In genomic region chr5:144965639-144966351, GRCm38 (mm10) we compare ENCODE assay signal across 8 mouse cellular contexts. TPM values are rescaled to one million over a fixed set of nuclear protein-coding genes. Genes with fewer than 3 reads are reported as not detected.
DNase-seq lines count a peak whose midpoint lies in the region; ATAC-seq lines count a peak whose summit lies in the region.

Gene Smurf1, minus strand, starts transcription at chr5:144965847.

- peaks cover 24% of the 10 kb centered on the region for H3K4me1 ChIP-seq in erythroblast, embryonic 14.5 days (ENCODE audit: control insufficient read depth)
- H3K4me1 ChIP-seq in limb, embryonic 12.5 days (replicated peaks) = peaks cover 35% of the 10 kb centered on the region
- peaks cover 23% of the 10 kb centered on the region for H3K4me1 ChIP-seq in midbrain, embryonic 14.5 days (ENCODE audit: control insufficient read depth, insufficient read depth, low read length)

- peak within 1 kb of the TSS; percentile 96 for H3K27ac ChIP-seq in limb, embryonic 12.5 days
- H3K27ac ChIP-seq in midbrain, embryonic 14.5 days (replicated peaks; ENCODE audit: low read depth, low read length) = peak within 1 kb of the TSS; percentile 89

- no peaks in the 10 kb centered on the region for H3K36me3 ChIP-seq in erythroblast, embryonic 14.5 days (ENCODE audit: control insufficient read depth)
- H3K36me3 ChIP-seq in limb, embryonic 12.5 days = no peaks in the 10 kb centered on the region
- no peaks in the 10 kb centered on the region for H3K36me3 ChIP-seq in midbrain, embryonic 14.5 days (ENCODE audit: control insufficient read depth, insufficient read depth, low read length)

- H3K27me3 ChIP-seq in erythroblast, embryonic 14.5 days (ENCODE audit: control insufficient read depth) = peaks cover 39% of the 10 kb centered on the region
- H3K27me3 ChIP-seq in limb, embryonic 12.5 days = peaks cover 5% of the 10 kb centered on the region; the same call in 1 of the 2 replicates
- H3K27me3 ChIP-seq in midbrain, embryonic 14.5 days (ENCODE audit: control insufficient read depth, insufficient read depth, low read length) = no peaks in the 10 kb centered on the region

- H3K4me2 ChIP-seq in limb, embryonic 12.5 days = peak within 1 kb of the TSS; percentile 61
- peak within 1 kb of the TSS; percentile 71 for H3K4me2 ChIP-seq in midbrain, embryonic 14.5 days (ENCODE audit: low read length)

- no peak for ATAC-seq in erythroblast, adult 5-6 weeks (replicated peaks; ENCODE audit: low FRiP score, poor library complexity, severe bottlenecking)
- peak; percentile 71 for ATAC-seq in limb, embryonic 12.5 days (ENCODE audit: insufficient number of reproducible peaks, insufficient read depth, low FRiP score, low TSS enrichment, low read depth)
- ATAC-seq in midbrain, embryonic 14.5 days (ENCODE audit: low FRiP score, low TSS enrichment) = peak; percentile 79

- no peaks in the 10 kb centered on the region for H3K9me3 ChIP-seq in erythroblast, embryonic 14.5 days (ENCODE audit: control insufficient read depth, low read length)
- H3K9me3 ChIP-seq in limb, embryonic 12.5 days = no peaks in the 10 kb centered on the region
- H3K9me3 ChIP-seq in midbrain, embryonic 14.5 days (ENCODE audit: control insufficient read depth, low read length) = no peaks in the 10 kb centered on the region

- WGBS in limb, embryonic 12.5 days = under 1% methylated on average over 83 of the region's 89 CpGs
- under 1% methylated on average over 86 of the region's 89 CpGs for WGBS in midbrain, embryonic 14.5 days

- peak within 1 kb of the TSS; percentile 90 for H3K9ac ChIP-seq in limb, embryonic 12.5 days (replicated peaks)
- peak within 1 kb of the TSS; percentile 92 for H3K9ac ChIP-seq in midbrain, embryonic 14.5 days (replicated peaks; ENCODE audit: low read length)

- peak; percentile 92 for DNase-seq in embryo, embryonic 9.5 days (ENCODE audit: extremely low spot score)
- peak; percentile 85 to 90 for DNase-seq in heart, adult 18-20 months
- peak; percentile 81 for DNase-seq in kidney, adult 18-20 months
- DNase-seq in midbrain, embryonic 14.5 days = peak; percentile 99
- peak; percentile 44 for DNase-seq in spleen, adult 12 weeks (ENCODE audit: low spot score)

- H3K4me3 ChIP-seq in erythroblast, embryonic 14.5 days (replicated peaks) = peak within 1 kb of the TSS; percentile 61
- H3K4me3 ChIP-seq in limb, embryonic 12.5 days (replicated peaks) = peak within 1 kb of the TSS; percentile 94
- peak within 1 kb of the TSS; percentile 91 for H3K4me3 ChIP-seq in midbrain, embryonic 14.5 days (replicated peaks; ENCODE audit: low read depth, low read length)

RNA-seq across cellular contexts. Expression of gene Smurf1, which starts in this region (rescaled TPM):
- polyA plus RNA-seq in erythroblast, embryonic 14.5 days (2012) = 0.01 TPM in 2 replicates
- 1.5 TPM in 2 replicates for total RNA-seq in erythroblast, adult 5-6 weeks (2015; ENCODE audit: low replicate concordance)
- total RNA-seq in erythroblast, adult 5-6 weeks (2017; ENCODE audit: low replicate concordance) = 1.1 and 2.1 TPM in 2 replicates
- 10 to 100 TPM; 27.6 to 36.2 TPM for total RNA-seq in heart, adult 18-20 months (2021)
- polyA plus RNA-seq in limb, embryonic 12.5 days (2016; fragmentation: Nextera tagmentation; extraction: Ambion mirVana) = 23.3 and 25.5 TPM in 2 replicates
- polyA plus RNA-seq in midbrain, embryonic 14.5 days (2014; fragmentation: Nextera tagmentation; extraction: Ambion mirVana) = 42.8 and 44.9 TPM in 2 replicates

Comparison
In these comparisons a context has a peak if more than half of its experiments do, and no peak if none do; other contexts are left out.
1. RNA of gene Smurf1 (total RNA-seq): 27.6 to 36.2 TPM in heart, adult 18-20 months; 1.1 to 2.1 TPM in erythroblast, adult 5-6 weeks; every median in the first group is over 4 times any median in the second.
2. RNA of gene Smurf1 (polyA plus RNA-seq): 42.8 to 44.9 TPM in midbrain, embryonic 14.5 days and 23.3 to 25.5 TPM in limb, embryonic 12.5 days; 0.01 TPM in erythroblast, embryonic 14.5 days; every median in the first group is over 10 times any median in the second.
3. DNase-seq: peak in every context shown above with its lines; median percentile 99 in midbrain, embryonic 14.5 days; 92 in embryo, embryonic 9.5 days; 88 in heart, adult 18-20 months; 81 in kidney, adult 18-20 months; 44 in spleen, adult 12 weeks.
4. Peak in every context shown above with its lines, with median percentiles within 50 percentile points of each other: H3K4me3 ChIP-seq.